Mouse (Mus musculus) retina, embryonic 14.5 days (tissue): ENCODE data around the gene Ndrg4.

Source experiments
- DNase-seq: peaks from one replicate; pipeline ENCODE4 v3.0.0-alpha.2; 2015; ENCODE audit warnings: low spot score

Gene Ndrg4

GRCm38 (mm10) chr8:95716546-95717335 is 40.0 kb downstream of the Ndrg4 start:
- no peak for DNase-seq

GRCm38 (mm10) chr8:95727625-95728024 is 50.8 kb downstream of the Ndrg4 start:
- DNase-seq: no peak

- peak; percentile 49 for DNase-seq
Observed at GRCm38 (mm10) chr8:95738596-95738995, 61.8 kb downstream of the Ndrg4 start.

GRCm38 (mm10) chr8:95741732-95742131 is 65.0 kb downstream of the Ndrg4 start:
- DNase-seq: no peak

GRCm38 (mm10) chr8:95748028-95748427 is 71.2 kb downstream of the Ndrg4 start:
- no peak for DNase-seq

GRCm38 (mm10) chr8:95751924-95752323 is 75.1 kb downstream of the Ndrg4 start:
- DNase-seq: no peak

GRCm38 (mm10) chr8:95760323-95760722 is 83.5 kb downstream of the Ndrg4 start:
- DNase-seq: no peak

- no peak for DNase-seq
Observed at GRCm38 (mm10) chr8:95764133-95764532, 87.4 kb downstream of the Ndrg4 start.
